Mouse (Mus musculus) liver, embryonic 12.5 days (tissue): ENCODE measurements at regions not wholly inside any gene's neighbourhood (a gene's known extent, or its start where the extent isn't known, plus 50 kb on each side); places are given as distances from the start of the nearest gene placed in this dataset.

ENCODE experiments used
- ATAC-seq: fragments of 200-750 bp; cut with Nextera tagmentation; 2 replicates; pipeline ENCODE4 v1.8.0; 2017; ENCODE audit warnings: moderate number of reproducible peaks, mild to moderate bottlenecking, moderate library complexity
- H3K27ac ChIP-seq: fragments of 300-500 bp; sonication (generic); 2 replicates; pipeline ENCODE4 v1.5.1; 2016; ENCODE audit warnings: mild to moderate bottlenecking
- H3K27me3 ChIP-seq: fragments of 300-500 bp; sonication (generic); replicated peaks from 2 replicates; pipeline ENCODE4 v1.6.1; 2016; ENCODE audit warnings: mild to moderate bottlenecking, moderate library complexity
- H3K36me3 ChIP-seq: fragments of 300-500 bp; sonication (generic); 2 replicates; pipeline ENCODE4 v1.6.1; 2016; ENCODE audit warnings: mild to moderate bottlenecking, moderate library complexity
- H3K4me1 ChIP-seq: fragments of 300-500 bp; sonication (generic); 2 replicates; pipeline ENCODE4 v1.6.1; 2016
- H3K4me2 ChIP-seq: fragments of 300-500 bp; sonication (generic); 2 replicates; pipeline ENCODE4 v1.6.1; 2016; ENCODE audit warnings: mild to moderate bottlenecking, moderate library complexity
- H3K4me3 ChIP-seq: fragments of 300-500 bp; sonication (generic); 2 replicates; pipeline ENCODE4 v1.5.1; 2016; ENCODE audit warnings: mild to moderate bottlenecking, moderate library complexity
- H3K9ac ChIP-seq: fragments of 300-500 bp; sonication (generic); 2 replicates; pipeline ENCODE4 v1.6.1; 2016; ENCODE audit warnings: mild to moderate bottlenecking, moderate library complexity
- H3K9me3 ChIP-seq: fragments of 300-500 bp; sonication (generic); replicated peaks from 2 replicates; pipeline ENCODE4 v1.6.1; 2016; ENCODE audit warnings: mild to moderate bottlenecking, moderate library complexity
- WGBS: fragments of 180-500 bp; shearing (Covaris S2); methylation state at CpG from one replicate; pipeline ENCODE4 v1.1.7; 2016; ENCODE audit not compliant: insufficient replicate concordance; 5-methylcytosine and 5-hydroxymethylcytosine counted together

GRCm38 (mm10) chr1:121013839-121014503 lies 318.4 kb downstream of the Insig2 start:
- Histone ChIP-seq H3K4me1 (no peaks in the 10 kb centered on the region), H3K4me3 (no peak overlapping the region), H3K36me3 (no peaks in the 10 kb centered on the region), H3K27me3 (no peaks in the 10 kb centered on the region), H3K9me3 (no peaks in the 10 kb centered on the region; the same call in 1 of the 2 replicates), H3K9ac (no peak overlapping the region), H3K4me2 (no peak overlapping the region), H3K27ac (no peak overlapping the region)
- whole genome bisulfite sequencing = 66% methylated on average over 12 of the region's 12 CpGs
- no peak for ATAC-seq

GRCm38 (mm10) chr1:121029375-121029774 lies 303.0 kb downstream of the Insig2 start:
- no peaks in the 10 kb centered on the region for H3K9me3 ChIP-seq
- no peak overlapping the region for H3K27ac ChIP-seq
- no peak overlapping the region for H3K4me3 ChIP-seq
- 70% methylated on average over 2 of the region's 2 CpGs for WGBS
- no peak overlapping the region for H3K9ac ChIP-seq
- no peaks in the 10 kb centered on the region for H3K36me3 ChIP-seq
- no peaks in the 10 kb centered on the region for H3K4me1 ChIP-seq
- no peak for ATAC-seq
- no peak overlapping the region for H3K4me2 ChIP-seq
- H3K27me3 ChIP-seq = no peaks in the 10 kb centered on the region

GRCm38 (mm10) chr1:121034761-121035393 lies 297.5 kb downstream of the Insig2 start:
- Histone ChIP-seq H3K4me1 (no peaks in the 10 kb centered on the region), H3K4me2 (no peak overlapping the region), H3K4me3 (no peak overlapping the region), H3K27ac (no peak overlapping the region), H3K27me3 (no peaks in the 10 kb centered on the region), H3K9ac (no peak overlapping the region), H3K36me3 (no peaks in the 10 kb centered on the region), H3K9me3 (no peaks in the 10 kb centered on the region)
- no peak for ATAC-seq
- whole genome bisulfite sequencing = 70% methylated on average over 10 of the region's 10 CpGs

- WGBS = 64% methylated on average over 6 of the region's 6 CpGs
- Histone ChIP-seq H3K9ac (no peak overlapping the region), H3K36me3 (no peaks in the 10 kb centered on the region), H3K4me2 (no peak overlapping the region), H3K4me1 (no peaks in the 10 kb centered on the region), H3K27me3 (no peaks in the 10 kb centered on the region), H3K27ac (no peak overlapping the region), H3K4me3 (no peak overlapping the region), H3K9me3 (0 out of 2 replicates have a peak, but pooled peaks cover 4% of the 10 kb centered on the region)
- no peak for ATAC-seq
Measured at GRCm38 (mm10) chr1:121046581-121046980, 285.8 kb downstream of the Insig2 start.

- WGBS = 62% methylated on average over 2 of the region's 2 CpGs
- no peak for ATAC-seq
Measured at GRCm38 (mm10) chr1:121047406-121047805, 285.0 kb downstream of the Insig2 start.

GRCm38 (mm10) chr1:121049684-121050083 lies 282.7 kb downstream of the Insig2 start:
- Histone ChIP-seq H3K27ac (no peak overlapping the region), H3K4me2 (no peak overlapping the region), H3K36me3 (no peaks in the 10 kb centered on the region), H3K9ac (no peak overlapping the region), H3K4me3 (no peak overlapping the region), H3K4me1 (no peaks in the 10 kb centered on the region), H3K9me3 (0 out of 2 replicates have a peak, but pooled peaks cover 4% of the 10 kb centered on the region), H3K27me3 (no peaks in the 10 kb centered on the region)
- WGBS = 70% methylated on average over 4 of the region's 4 CpGs
- no peak for ATAC-seq

More at GRCm38 (mm10) chr1:121047406-121047805, 285.0 kb downstream of the Insig2 start:
- Histone ChIP-seq H3K9ac (no peak overlapping the region), H3K27me3 (no peaks in the 10 kb centered on the region), H3K27ac (no peak overlapping the region), H3K4me3 (no peak overlapping the region), H3K4me2 (no peak overlapping the region), H3K36me3 (no peaks in the 10 kb centered on the region), H3K4me1 (no peaks in the 10 kb centered on the region), H3K9me3 (0 out of 2 replicates have a peak, but pooled peaks cover 4% of the 10 kb centered on the region)

GRCm38 (mm10) chr1:121050695-121051495 lies 281.5 kb downstream of the Insig2 start:
- 46% methylated on average over 9 of the region's 12 CpGs for WGBS
- H3K4me3 ChIP-seq = no peak overlapping the region
- H3K36me3 ChIP-seq = no peaks in the 10 kb centered on the region
- no peaks in the 10 kb centered on the region for H3K4me1 ChIP-seq
- 0 out of 2 replicates have a peak, but pooled peaks cover 3% of the 10 kb centered on the region for H3K9me3 ChIP-seq
- H3K27me3 ChIP-seq = no peaks in the 10 kb centered on the region
- no peak overlapping the region for H3K9ac ChIP-seq
- no peak overlapping the region for H3K4me2 ChIP-seq
- H3K27ac ChIP-seq = no peak overlapping the region
- ATAC-seq = no peak

- H3K9me3 ChIP-seq = no peaks in the 10 kb centered on the region
- H3K4me2 ChIP-seq = no peak overlapping the region
- no peak overlapping the region for H3K9ac ChIP-seq
- H3K27ac ChIP-seq = no peak overlapping the region
- no peaks in the 10 kb centered on the region for H3K27me3 ChIP-seq
- H3K4me3 ChIP-seq = no peak overlapping the region
- no peaks in the 10 kb centered on the region for H3K4me1 ChIP-seq
- WGBS = 51% methylated on average over 6 of the region's 6 CpGs
- H3K36me3 ChIP-seq = no peaks in the 10 kb centered on the region
- ATAC-seq = no peak
Measured at GRCm38 (mm10) chr1:121051496-121052119, 280.8 kb downstream of the Insig2 start.

GRCm38 (mm10) chr1:121052120-121052501 lies 280.3 kb downstream of the Insig2 start:
- Histone ChIP-seq H3K4me1 (no peaks in the 10 kb centered on the region), H3K9me3 (no peaks in the 10 kb centered on the region), H3K27ac (no peak overlapping the region), H3K36me3 (no peaks in the 10 kb centered on the region), H3K4me3 (no peak overlapping the region), H3K27me3 (no peaks in the 10 kb centered on the region), H3K9ac (no peak overlapping the region), H3K4me2 (no peak overlapping the region)
- WGBS = 73% methylated on average over 5 of the region's 5 CpGs
- no peak for ATAC-seq

- WGBS = 41% methylated on average over 11 of the region's 11 CpGs
- no peak overlapping the region for H3K27ac ChIP-seq
- no peaks in the 10 kb centered on the region for H3K4me1 ChIP-seq
- no peak overlapping the region for H3K4me3 ChIP-seq
- no peaks in the 10 kb centered on the region for H3K36me3 ChIP-seq
- H3K9me3 ChIP-seq = no peaks in the 10 kb centered on the region
- no peak for ATAC-seq
- H3K27me3 ChIP-seq = no peaks in the 10 kb centered on the region
- no peak overlapping the region for H3K4me2 ChIP-seq
- no peak overlapping the region for H3K9ac ChIP-seq
Measured at GRCm38 (mm10) chr1:121053692-121054091, 278.7 kb downstream of the Insig2 start.

- no peak for ATAC-seq
- Histone ChIP-seq H3K4me1 (no peaks in the 10 kb centered on the region), H3K27me3 (no peaks in the 10 kb centered on the region), H3K9me3 (no peaks in the 10 kb centered on the region), H3K9ac (no peak overlapping the region), H3K27ac (no peak overlapping the region), H3K36me3 (no peaks in the 10 kb centered on the region), H3K4me2 (no peak overlapping the region), H3K4me3 (no peak overlapping the region)
- 64% methylated on average over 1 of the region's 1 CpGs for WGBS
Measured at GRCm38 (mm10) chr1:121074569-121074968, 257.8 kb downstream of the Insig2 start.

GRCm38 (mm10) chr1:121082839-121083238 lies 249.6 kb downstream of the Insig2 start:
- H3K4me3 ChIP-seq = no peak overlapping the region
- ATAC-seq = no peak
- no peaks in the 10 kb centered on the region for H3K9me3 ChIP-seq
- no peaks in the 10 kb centered on the region for H3K4me1 ChIP-seq
- H3K36me3 ChIP-seq = no peaks in the 10 kb centered on the region
- H3K27ac ChIP-seq = no peak overlapping the region
- no peak overlapping the region for H3K9ac ChIP-seq
- H3K27me3 ChIP-seq = no peaks in the 10 kb centered on the region
- H3K4me2 ChIP-seq = no peak overlapping the region
- 32% methylated on average over 5 of the region's 5 CpGs for WGBS
